ENCODE assay signal across 45 mouse cellular contexts in genomic region chr6:42377280-42377679, GRCm38 (mm10). TPM values are rescaled to one million over a fixed set of nuclear protein-coding genes. Genes with fewer than 3 reads are reported as not detected.
"Had no signal": no experiment of that assay in that cellular context is flagged by ENCODE, and none has a peak within 500 bp of the region (broad histone marks: within the 10 kb centered on the region; RNA-seq: fewer than 3 reads in every experiment).

No protein-coding gene starts in this region.

- H3K27ac ChIP-seq: left cerebral cortex, adult 2 months; limb, embryonic 10.5 days; limb, embryonic 12.5 days; limb, embryonic 13.5 days; limb, embryonic 15.5 days; liver, embryonic 12.5 days; liver, embryonic 13.5 days; liver, embryonic 14.5 days; liver, embryonic 15.5 days; lung, embryonic 15.5 days; macrophage; midbrain, embryonic 10.5 days; midbrain, embryonic 12.5 days; midbrain, embryonic 13.5 days; midbrain, embryonic 15.5 days had no signal

- H3K36me3 ChIP-seq: limb, embryonic 10.5 days; limb, embryonic 12.5 days; limb, embryonic 13.5 days; limb, embryonic 15.5 days; liver, embryonic 12.5 days; liver, embryonic 13.5 days; liver, embryonic 15.5 days; lung, embryonic 15.5 days; midbrain, embryonic 10.5 days; midbrain, embryonic 12.5 days; midbrain, embryonic 13.5 days; midbrain, embryonic 15.5 days had no signal

- H3K4me2 ChIP-seq: limb, embryonic 12.5 days; limb, embryonic 13.5 days; limb, embryonic 15.5 days; liver, embryonic 11.5 days; liver, embryonic 12.5 days; liver, embryonic 13.5 days; liver, embryonic 15.5 days; lung, embryonic 14.5 days; lung, embryonic 15.5 days; midbrain, embryonic 11.5 days; midbrain, embryonic 12.5 days; midbrain, embryonic 13.5 days; midbrain, embryonic 15.5 days had no signal

- H3K4me3 ChIP-seq: left cerebral cortex, adult 2 months; limb, embryonic 10.5 days; limb, embryonic 12.5 days; limb, embryonic 13.5 days; limb, embryonic 15.5 days; liver, embryonic 12.5 days; liver, embryonic 13.5 days; liver, embryonic 15.5 days; lung, embryonic 15.5 days; midbrain, embryonic 10.5 days; midbrain, embryonic 12.5 days; midbrain, embryonic 13.5 days; midbrain, embryonic 15.5 days; myocyte had no signal

- H3K9ac ChIP-seq: limb, embryonic 12.5 days; limb, embryonic 13.5 days; limb, embryonic 15.5 days; liver, embryonic 12.5 days; liver, embryonic 13.5 days; liver, embryonic 14.5 days; liver, embryonic 15.5 days; liver, postnatal 0 days; lung, embryonic 14.5 days; lung, embryonic 15.5 days; midbrain, embryonic 12.5 days; midbrain, embryonic 13.5 days; midbrain, embryonic 15.5 days had no signal

- H3K9me3 ChIP-seq: limb, embryonic 10.5 days; limb, embryonic 12.5 days; limb, embryonic 13.5 days; limb, embryonic 15.5 days; liver, embryonic 12.5 days; liver, embryonic 13.5 days; liver, embryonic 15.5 days; lung, embryonic 15.5 days; megakaryocyte, embryonic 14.5 days; midbrain, embryonic 10.5 days; midbrain, embryonic 12.5 days; midbrain, embryonic 13.5 days; midbrain, embryonic 15.5 days had no signal

- DNase-seq: left cerebral cortex, postnatal 4 days; liver; liver, embryonic 13.5 days; liver, postnatal 0 days; lung, adult 18-20 months; lung, embryonic 14.5 days; lung, postnatal 10 days; lung, postnatal 14 days; lung, postnatal 36 days; lung, postnatal 4 days; midbrain, embryonic 14.5 days had no signal

- H3K27me3 ChIP-seq: limb, embryonic 12.5 days; limb, embryonic 13.5 days; limb, embryonic 15.5 days; liver, embryonic 13.5 days; lung, embryonic 15.5 days; megakaryocyte, embryonic 14.5 days had no signal

- ATAC-seq: liver, embryonic 12.5 days; liver, postnatal 0 days; midbrain, embryonic 13.5 days; midbrain, embryonic 15.5 days; midbrain, embryonic 16.5 days had no signal

RNA-seq across cellular contexts. Expression of gene Epha1, which starts 4.2 kb away (rescaled TPM):
- total RNA-seq: megakaryocyte, adult 5-6 weeks; megakaryocyte-erythroid progenitor cell, adult 5-6 weeks; monocyte, adult 5-6 weeks had no signal
- polyA plus RNA-seq: macrophage had no signal

RNA-seq across cellular contexts. Expression of gene Tas2r143, which starts 22.8 kb away (rescaled TPM):
- total RNA-seq: left cerebral cortex, adult 18-20 months; left cerebral cortex, adult 2 months; left cerebral cortex, adult 8-10 months; left cerebral cortex, postnatal 10 days; left cerebral cortex, postnatal 14 days; left cerebral cortex, postnatal 25 days; left cerebral cortex, postnatal 4 days; megakaryocyte progenitor cell, adult 5-6 weeks; midbrain, postnatal 0 days had no signal
- polyA plus RNA-seq: limb, embryonic 10.5 days; limb, embryonic 11.5 days; limb, embryonic 12.5 days; limb, embryonic 13.5 days; limb, embryonic 15.5 days; liver, embryonic 11.5 days; liver, embryonic 12.5 days; liver, embryonic 13.5 days; liver, embryonic 14.5 days; liver, embryonic 15.5 days; liver, embryonic 16.5 days; liver, postnatal 0 days; lung, embryonic 14.5 days; lung, embryonic 15.5 days; lung, embryonic 16.5 days; macrophage; midbrain, embryonic 10.5 days; midbrain, embryonic 11.5 days; midbrain, embryonic 12.5 days; midbrain, embryonic 13.5 days; midbrain, embryonic 14.5 days; midbrain, embryonic 15.5 days; midbrain, embryonic 16.5 days; midbrain, postnatal 0 days; myocyte had no signal

RNA-seq across cellular contexts. Expression of gene Tas2r135, which starts 28.0 kb away (rescaled TPM):
- total RNA-seq: left cerebral cortex, adult 18-20 months; left cerebral cortex, adult 2 months; left cerebral cortex, adult 8-10 months; left cerebral cortex, postnatal 10 days; left cerebral cortex, postnatal 14 days; left cerebral cortex, postnatal 25 days; left cerebral cortex, postnatal 36 days; megakaryocyte progenitor cell, adult 5-6 weeks; megakaryocyte-erythroid progenitor cell, adult 5-6 weeks; midbrain, postnatal 0 days; monocyte, adult 5-6 weeks had no signal
- polyA plus RNA-seq: limb, embryonic 10.5 days; limb, embryonic 11.5 days; limb, embryonic 12.5 days; limb, embryonic 13.5 days; limb, embryonic 15.5 days; liver, adult 2 months; liver, embryonic 11.5 days; liver, embryonic 12.5 days; liver, embryonic 13.5 days; liver, embryonic 14.5 days; liver, embryonic 15.5 days; liver, embryonic 16.5 days; liver, postnatal 0 days; lung, embryonic 14.5 days; lung, embryonic 15.5 days; lung, embryonic 16.5 days; macrophage; midbrain, embryonic 10.5 days; midbrain, embryonic 11.5 days; midbrain, embryonic 12.5 days; midbrain, embryonic 13.5 days; midbrain, embryonic 14.5 days; midbrain, embryonic 15.5 days; midbrain, embryonic 16.5 days; midbrain, postnatal 0 days; myocyte had no signal

RNA-seq across cellular contexts. Expression of gene Fam131b, which starts 52.8 kb away (rescaled TPM):
- total RNA-seq: liver, adult 2 months; megakaryocyte progenitor cell, adult 5-6 weeks; megakaryocyte, adult 5-6 weeks; megakaryocyte-erythroid progenitor cell, adult 5-6 weeks; monocyte, adult 5-6 weeks had no signal
- polyA plus RNA-seq: liver, adult 2 months; liver, embryonic 12.5 days; liver, embryonic 15.5 days; liver, embryonic 16.5 days; liver, postnatal 0 days; macrophage had no signal
